Comparison of ENCODE assay signal across 31 mouse cellular contexts in genomic region chr10:85136573-85136972, GRCm38 (mm10). TPM values are rescaled to one million over a fixed set of nuclear protein-coding genes. Genes with fewer than 3 reads are reported as not detected.
"Had no signal": no experiment of that assay in that cellular context is flagged by ENCODE, and none has a peak within 500 bp of the region (broad histone marks: within the 10 kb centered on the region; RNA-seq: fewer than 3 reads in every experiment).

No protein-coding gene starts in this region.

- H3K27ac ChIP-seq: limb, embryonic 10.5 days; limb, embryonic 12.5 days; limb, embryonic 13.5 days; limb, embryonic 15.5 days; liver, embryonic 12.5 days; liver, embryonic 13.5 days; liver, embryonic 14.5 days; liver, embryonic 15.5 days; lung, embryonic 15.5 days; macrophage; midbrain, embryonic 10.5 days; midbrain, embryonic 12.5 days; midbrain, embryonic 13.5 days; midbrain, embryonic 15.5 days; neural tube, embryonic 12.5 days had no signal

- H3K36me3 ChIP-seq: midbrain, embryonic 15.5 days had no signal

- H3K4me3 ChIP-seq: limb, embryonic 10.5 days; limb, embryonic 12.5 days; limb, embryonic 13.5 days; limb, embryonic 15.5 days; liver, embryonic 12.5 days; liver, embryonic 13.5 days; liver, embryonic 15.5 days; lung, embryonic 15.5 days; megakaryocyte, embryonic 14.5 days; midbrain, embryonic 10.5 days; midbrain, embryonic 12.5 days; midbrain, embryonic 13.5 days; midbrain, embryonic 15.5 days; neural tube, embryonic 12.5 days had no signal

- DNase-seq: left cerebral cortex, postnatal 4 days; liver; liver, embryonic 13.5 days; liver, postnatal 0 days; lung, adult 18-20 months; lung, adult 2 months; lung, embryonic 14.5 days; lung, postnatal 10 days; lung, postnatal 14 days; lung, postnatal 36 days; lung, postnatal 4 days; midbrain, embryonic 14.5 days had no signal

- H3K4me2 ChIP-seq: limb, embryonic 12.5 days; limb, embryonic 13.5 days; limb, embryonic 15.5 days; liver, embryonic 11.5 days; liver, embryonic 12.5 days; liver, embryonic 13.5 days; liver, embryonic 15.5 days; lung, embryonic 14.5 days; lung, embryonic 15.5 days; midbrain, embryonic 11.5 days; midbrain, embryonic 12.5 days; midbrain, embryonic 13.5 days; midbrain, embryonic 15.5 days; neural tube, embryonic 12.5 days had no signal

- H3K27me3 ChIP-seq: limb, embryonic 12.5 days; limb, embryonic 13.5 days; limb, embryonic 15.5 days; liver, embryonic 12.5 days; liver, embryonic 13.5 days; liver, embryonic 15.5 days; lung, embryonic 15.5 days; megakaryocyte, embryonic 14.5 days; midbrain, embryonic 12.5 days; midbrain, embryonic 13.5 days; midbrain, embryonic 15.5 days; neural tube, embryonic 12.5 days had no signal

- H3K9me3 ChIP-seq: limb, embryonic 10.5 days; limb, embryonic 12.5 days; limb, embryonic 13.5 days; limb, embryonic 15.5 days; liver, embryonic 12.5 days; liver, embryonic 13.5 days; liver, embryonic 15.5 days; lung, embryonic 15.5 days; megakaryocyte, embryonic 14.5 days; midbrain, embryonic 10.5 days; midbrain, embryonic 12.5 days; midbrain, embryonic 13.5 days; midbrain, embryonic 15.5 days; neural tube, embryonic 12.5 days had no signal

- H3K4me1 ChIP-seq: liver, embryonic 12.5 days; liver, embryonic 13.5 days; liver, embryonic 15.5 days; lung, embryonic 15.5 days; midbrain, embryonic 12.5 days; midbrain, embryonic 15.5 days; neural tube, embryonic 12.5 days had no signal

RNA-seq across cellular contexts. Expression of gene Mterf2, which starts 8.7 kb away (rescaled TPM):
- polyA plus RNA-seq: macrophage had no signal

RNA-seq across cellular contexts. Expression of gene Fhl4, which starts 34.3 kb away (rescaled TPM):
- total RNA-seq: monocyte, adult 5-6 weeks had no signal
- polyA plus RNA-seq: liver, adult 2 months had no signal
